Mouse (Mus musculus) spleen, adult 2 months (tissue): ENCODE results near the gene Ccr7.

Source experiments
- CTCF ChIP-seq: fragments of 200-500 bp; IDR thresholded peaks from 2 replicates; pipeline ENCODE4 v1.5.1; 2011; ENCODE audit warnings: mild to moderate bottlenecking, inconsistent platforms; ENCODE audit not compliant: insufficient read depth, insufficient read length, insufficient replicate concordance; ENCODE audit errors: extremely low read depth
- POLR2A ChIP-seq: fragments of 200-500 bp; IDR thresholded peaks from 2 replicates; pipeline ENCODE4 v1.6.1; 2011; ENCODE audit warnings: low read depth, low read length, inconsistent platforms

DNA sequence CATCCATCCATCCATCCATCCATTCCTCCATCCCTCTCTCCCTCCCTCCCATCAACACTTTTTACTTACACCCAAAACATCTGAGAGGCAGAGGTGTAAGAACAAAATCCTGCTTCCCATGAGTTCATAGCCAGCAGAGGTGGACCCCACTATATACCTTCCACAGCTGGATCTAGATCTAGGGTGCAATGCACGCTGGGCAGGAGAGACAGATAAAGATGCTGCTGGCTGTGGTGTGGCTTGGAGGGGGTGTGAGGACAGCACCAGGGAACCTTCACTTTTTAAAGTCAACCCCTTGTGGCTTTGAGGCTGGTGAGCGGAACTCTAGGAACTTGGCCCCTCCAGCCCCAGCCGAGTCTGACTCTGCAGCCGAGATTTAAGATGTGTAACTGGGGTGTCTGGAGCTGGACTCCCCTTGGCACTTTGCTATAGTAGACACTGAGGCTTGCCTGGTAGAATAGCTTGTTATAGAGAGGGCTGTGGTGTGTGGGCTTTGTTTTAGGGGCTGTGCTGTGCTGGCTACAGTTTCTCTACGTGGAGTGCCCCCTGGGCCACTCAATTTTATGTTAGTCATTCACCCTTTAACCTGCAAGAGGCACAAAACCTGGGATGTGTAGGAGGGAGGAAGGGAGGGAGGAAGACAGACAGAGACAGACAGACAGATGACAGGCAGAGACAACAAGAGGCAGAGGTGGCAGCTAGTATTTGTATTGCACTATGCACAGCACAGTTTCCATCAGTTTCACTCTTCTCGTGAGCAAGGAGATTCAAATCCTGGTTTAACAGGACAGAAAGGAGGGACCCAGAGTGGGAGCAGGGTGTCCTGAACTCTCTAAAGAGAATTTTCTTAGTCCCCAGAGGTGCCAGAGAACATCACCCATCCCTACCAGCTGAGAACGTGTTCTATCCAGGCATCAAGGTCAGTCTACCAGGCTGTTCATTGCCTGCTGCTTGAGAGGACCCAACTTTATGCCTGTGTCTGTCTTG, 817 bp downstream of the Ccr7 start:
- TF ChIP-seq CTCF, result no peak
- TF ChIP-seq POLR2A, result no peak
